Mouse (Mus musculus): Measurements from ENCODE around the gene Crlf1. TPM values are rescaled to one million over a fixed set of nuclear protein-coding genes. Genes with fewer than 3 reads are reported as not detected.

Gene Crlf1
- total RNA-seq, 4 experiments from 2014 or later = 1.1 to 2.5 (median 2.3) TPM

GRCm38 (mm10) chr8:70468733-70469132 is 24.2 kb upstream of the Crlf1 start:
- DNase-seq (ENCODE audit: low spot score in 2 of 2) = no peak

GRCm38 (mm10) chr8:70469295-70469916 is 23.6 kb upstream of the Crlf1 start:
- DNase-seq (ENCODE audit: low spot score in 2 of 2) = no peak

GRCm38 (mm10) chr8:70469938-70470337 is 23.0 kb upstream of the Crlf1 start:
- no peak for DNase-seq (ENCODE audit: low spot score in 2 of 2)

GRCm38 (mm10) chr8:70471856-70472255 is 21.1 kb upstream of the Crlf1 start:
- DNase-seq (ENCODE audit: low spot score in 2 of 2) = no peak

- DNase-seq (ENCODE audit: low spot score in 2 of 2) = peak; percentile 94 to 95
Observed at GRCm38 (mm10) chr8:70476333-70477268, 16.4 kb upstream of the Crlf1 start, which contains the start of gene Klhl26. Klhl26 (minus strand) TSS chr8:70476968.

GRCm38 (mm10) chr8:70477269-70477982 is 15.5 kb upstream of the Crlf1 start:
- no peak for DNase-seq (ENCODE audit: low spot score in 2 of 2)

- no peak for DNase-seq (ENCODE audit: low spot score in 2 of 2)
Observed at GRCm38 (mm10) chr8:70481908-70482307, 11.1 kb upstream of the Crlf1 start.

- DNase-seq (ENCODE audit: low spot score in 2 of 2) = no peak
Observed at GRCm38 (mm10) chr8:70482943-70483342, 10.0 kb upstream of the Crlf1 start.

GRCm38 (mm10) chr8:70486191-70486681 is 6.7 kb upstream of the Crlf1 start:
- no peak for DNase-seq (ENCODE audit: low spot score in 2 of 2)

- no peak for DNase-seq (ENCODE audit: low spot score in 2 of 2)
Observed at GRCm38 (mm10) chr8:70486941-70487520, 5.9 kb upstream of the Crlf1 start, which contains the start of gene Tmem59l. Tmem59l (minus strand) TSS chr8:70487358.

GRCm38 (mm10) chr8:70487993-70488796 is 4.8 kb upstream of the Crlf1 start:
- DNase-seq (ENCODE audit: low spot score in 2 of 2) = no peak

- no peak for DNase-seq (ENCODE audit: low spot score in 2 of 2)
Observed at GRCm38 (mm10) chr8:70488931-70489470, 4.0 kb upstream of the Crlf1 start.

- no peak for DNase-seq (ENCODE audit: low spot score in 2 of 2)
Observed at GRCm38 (mm10) chr8:70489576-70489975, 3.4 kb upstream of the Crlf1 start.

GRCm38 (mm10) chr8:70490061-70490879 is 2.7 kb upstream of the Crlf1 start:
- DNase-seq (ENCODE audit: low spot score in 2 of 2) = no peak

GRCm38 (mm10) chr8:70490880-70491495 is 2.0 kb upstream of the Crlf1 start:
- DNase-seq (ENCODE audit: low spot score in 2 of 2) = no peak

GRCm38 (mm10) chr8:70493692-70494415 is 896 bp downstream of the Crlf1 start:
- no peak for DNase-seq (ENCODE audit: low spot score in 2 of 2)

- DNase-seq (ENCODE audit: low spot score in 2 of 2) = no peak
Observed at GRCm38 (mm10) chr8:70494416-70494945, 1.5 kb downstream of the Crlf1 start.

Measured in gastrocnemius, adult 8-10 months (tissue).